Mouse (Mus musculus) limb, embryonic 11.5 days (tissue): ENCODE results near the gene Bcan. TPM values are rescaled to one million over a fixed set of nuclear protein-coding genes. Genes with fewer than 3 reads are reported as not detected.

Experiments used
- ATAC-seq: fragments of 200-750 bp; cut with Nextera tagmentation; 2 replicates; pipeline ENCODE4 v1.8.0; 2017; ENCODE audit warnings: low read depth; ENCODE audit not compliant: insufficient number of reproducible peaks, low FRiP score, low TSS enrichment
- DNase-seq: peaks from one replicate; pipeline ENCODE4 v3.0.0-alpha.2; 2015; ENCODE audit warnings: low spot score
- H3K27ac ChIP-seq: fragments of 300-500 bp; sonication (generic); replicated peaks from 2 replicates; pipeline ENCODE4 v1.5.1; 2014; ENCODE audit warnings: low read depth, mild to moderate bottlenecking, low read length
- H3K27me3 ChIP-seq: fragments of 300-500 bp; sonication (generic); 2 replicates; pipeline ENCODE4 v1.6.1; 2014; ENCODE audit warnings: mild to moderate bottlenecking, low read length, mixed read lengths; ENCODE audit not compliant: control insufficient read depth, insufficient read depth
- H3K36me3 ChIP-seq: fragments of 300-500 bp; sonication (generic); 2 replicates; pipeline ENCODE4 v1.6.1; 2014; ENCODE audit warnings: mild to moderate bottlenecking, low read length, moderate library complexity, mixed read lengths; ENCODE audit not compliant: control insufficient read depth, insufficient read depth
- H3K4me1 ChIP-seq: fragments of 300-500 bp; sonication (generic); 2 replicates; pipeline ENCODE4 v1.6.1; 2014; ENCODE audit warnings: low read length, mixed read lengths; ENCODE audit not compliant: control insufficient read depth, insufficient read depth
- H3K4me2 ChIP-seq: fragments of 300-500 bp; sonication (generic); 2 replicates; pipeline ENCODE4 v1.6.1; 2014; ENCODE audit warnings: low read depth, mild to moderate bottlenecking, moderate library complexity; ENCODE audit not compliant: severe bottlenecking
- H3K4me3 ChIP-seq: fragments of 300-500 bp; sonication (generic); 2 replicates; pipeline ENCODE4 v1.5.1; 2014; ENCODE audit warnings: low read depth, low read length
- H3K9ac ChIP-seq: fragments of 300-500 bp; sonication (generic); 2 replicates; pipeline ENCODE4 v1.6.1; 2014; ENCODE audit warnings: mild to moderate bottlenecking, low read length
- H3K9me3 ChIP-seq: fragments of 300-500 bp; sonication (generic); 2 replicates; pipeline ENCODE4 v1.6.1; 2016; ENCODE audit warnings: low read length; ENCODE audit not compliant: control insufficient read depth
- WGBS: fragments of 180-500 bp; shearing (Covaris S2); extraction: QIAGEN DNeasy Blood & Tissue Kit; methylation state at CpG from one replicate; pipeline ENCODE4 v1.1.7; 2014; 5-methylcytosine and 5-hydroxymethylcytosine counted together
- polyA plus RNA-seq: library from polyadenylated mRNA; unstranded; fragments of >200 nt; fragmentation: Nextera tagmentation; extraction: Ambion mirVana; gene quantifications from 2 replicates; pipeline ENCODE4 v1.2.1, GENCODE M21; 2014

The Bcan gene
- not detected in 2 replicates for polyA plus RNA-seq

GRCm38 (mm10) chr3:88000181-88000580, at the start of gene Bcan:
Gene Bcan (minus strand): TSS chr3:88000230.
- no peak for ATAC-seq
- peak within 1 kb of the TSS; percentile 27; the same call in 1 of the 2 replicates for H3K9ac ChIP-seq
- H3K27ac ChIP-seq = no peak within 1 kb of the TSS
- peak; percentile 38 for DNase-seq
- peak within 1 kb of the TSS; percentile 31 for H3K4me3 ChIP-seq
- peaks cover 13% of the 10 kb centered on the region; the same call in 1 of the 2 replicates for H3K4me1 ChIP-seq
- peak within 1 kb of the TSS; percentile 56 for H3K4me2 ChIP-seq
- H3K36me3 ChIP-seq = no peaks in the 10 kb centered on the region
- H3K9me3 ChIP-seq = no peaks in the 10 kb centered on the region
- under 1% methylated on average over 39 of the region's 39 CpGs for whole genome bisulfite sequencing
- H3K27me3 ChIP-seq = peaks cover 89% of the 10 kb centered on the region

- H3K9ac ChIP-seq = no peak overlapping the region
- H3K4me2 ChIP-seq = no peak overlapping the region
- 89% methylated on average over 3 of the region's 3 CpGs for WGBS
- no peak for ATAC-seq
- no peak for DNase-seq
- H3K36me3 ChIP-seq = peaks cover 13% of the 10 kb centered on the region; the same call in 1 of the 2 replicates
- no peaks in the 10 kb centered on the region for H3K27me3 ChIP-seq
- H3K4me3 ChIP-seq = no peak overlapping the region
- H3K27ac ChIP-seq = no peak overlapping the region
- no peaks in the 10 kb centered on the region for H3K9me3 ChIP-seq
- H3K4me1 ChIP-seq = no peaks in the 10 kb centered on the region
These were observed 49.5 kb upstream of the Bcan start for GRCm38 (mm10) chr3:88049532-88049931.

GRCm38 (mm10) chr3:88042661-88043421, 42.8 kb upstream of the Bcan start, which contains the start of gene Gpatch4:
Gene Gpatch4 (plus strand): TSS chr3:88043108.
- ATAC-seq = peak; percentile 60
- H3K27ac ChIP-seq = no peak within 1 kb of the TSS

GRCm38 (mm10) chr3:88035561-88036293, 35.7 kb upstream of the Bcan start:
- Histone ChIP-seq H3K27me3 (peaks cover 9% of the 10 kb centered on the region), H3K27ac (no peak overlapping the region), H3K4me3 (no peak overlapping the region), H3K9me3 (no peaks in the 10 kb centered on the region), H3K4me2 (no peak overlapping the region), H3K36me3 (no peaks in the 10 kb centered on the region), H3K9ac (no peak overlapping the region), H3K4me1 (no peaks in the 10 kb centered on the region)
- DNase-seq (no peak), ATAC-seq (no peak)
- WGBS = 58% methylated on average over 1 of the region's 1 CpGs

More at GRCm38 (mm10) chr3:88042661-88043421, 42.8 kb upstream of the Bcan start, which contains the start of gene Gpatch4:
- Histone ChIP-seq H3K27me3 (no peaks in the 10 kb centered on the region), H3K4me2 (peak within 1 kb of the TSS; percentile 47), H3K9me3 (no peaks in the 10 kb centered on the region), H3K4me1 (no peaks in the 10 kb centered on the region), H3K4me3 (peak within 1 kb of the TSS; percentile 55), H3K9ac (peak within 1 kb of the TSS; percentile 28), H3K36me3 (no peaks in the 10 kb centered on the region)
- DNase-seq = peak; percentile 85
- 10% methylated on average over 36 of the region's 36 CpGs for WGBS

GRCm38 (mm10) chr3:88033506-88033905, 33.5 kb upstream of the Bcan start:
- Histone ChIP-seq H3K4me1 (no peaks in the 10 kb centered on the region), H3K9me3 (no peaks in the 10 kb centered on the region), H3K4me3 (no peak overlapping the region), H3K27me3 (peaks cover 20% of the 10 kb centered on the region), H3K36me3 (no peaks in the 10 kb centered on the region), H3K27ac (no peak overlapping the region), H3K4me2 (no peak overlapping the region), H3K9ac (no peak overlapping the region)
- WGBS = 61% methylated on average over 5 of the region's 5 CpGs
- ATAC-seq (no peak), DNase-seq (no peak)

GRCm38 (mm10) chr3:88030608-88031395, 30.8 kb upstream of the Bcan start:
- ATAC-seq = no peak
- no peaks in the 10 kb centered on the region for H3K36me3 ChIP-seq
- peaks cover 25% of the 10 kb centered on the region for H3K27me3 ChIP-seq
- WGBS = 19% methylated on average over 19 of the region's 19 CpGs
- H3K27ac ChIP-seq = no peak overlapping the region
- peaks cover 4% of the 10 kb centered on the region; the same call in 1 of the 2 replicates for H3K9me3 ChIP-seq
- no peak overlapping the region for H3K4me2 ChIP-seq
- H3K4me1 ChIP-seq = no peaks in the 10 kb centered on the region
- no peak for DNase-seq
- H3K4me3 ChIP-seq = no peak overlapping the region
- no peak overlapping the region for H3K9ac ChIP-seq

GRCm38 (mm10) chr3:88027434-88028186, 27.6 kb upstream of the Bcan start, which contains the start of gene Hapln2:
Gene Hapln2 (minus strand): TSS chr3:88027583.
- ATAC-seq (no peak), DNase-seq (peak; percentile 35)
- no peaks in the 10 kb centered on the region for H3K36me3 ChIP-seq
- H3K9me3 ChIP-seq = peaks cover 4% of the 10 kb centered on the region; the same call in 1 of the 2 replicates
- no peak within 1 kb of the TSS for H3K4me2 ChIP-seq
- H3K27me3 ChIP-seq = peaks cover 55% of the 10 kb centered on the region
- H3K9ac ChIP-seq = no peak within 1 kb of the TSS
- H3K4me1 ChIP-seq = peaks cover 9% of the 10 kb centered on the region
- 63% methylated on average over 5 of the region's 5 CpGs for WGBS
- H3K4me3 ChIP-seq = no peak within 1 kb of the TSS
- no peak within 1 kb of the TSS for H3K27ac ChIP-seq
